Mouse (Mus musculus) heart, adult 2 months (tissue): ENCODE results near the gene Cemip2. TPM values are rescaled to one million over a fixed set of nuclear protein-coding genes. Genes with fewer than 3 reads are reported as not detected.

Experiments
- DNase-seq, 2 experiments: peaks; one replicate each; pipeline ENCODE4 v3.0.0; 2021
- H3K27ac ChIP-seq: fragments of 200-600 bp; 2 replicates; pipeline ENCODE4 v1.8.1; 2022
- H3K27me3 ChIP-seq: fragments of 200-500 bp; 2 replicates; pipeline ENCODE4 v1.6.1; 2012; ENCODE audit warnings: mild to moderate bottlenecking, low read length, inconsistent platforms, mixed read lengths; ENCODE audit not compliant: control insufficient read depth, insufficient read depth
- H3K36me3 ChIP-seq: fragments of 200-500 bp; 2 replicates; pipeline ENCODE4 v1.6.1; 2012; ENCODE audit warnings: low read length, inconsistent platforms; ENCODE audit not compliant: control insufficient read depth, insufficient read depth
- H3K4me1 ChIP-seq: fragments of 200-500 bp; 2 replicates; pipeline ENCODE4 v1.6.1; 2011; ENCODE audit warnings: low read length; ENCODE audit not compliant: control insufficient read depth, insufficient read depth
- H3K4me3 ChIP-seq: fragments of 200-600 bp; 2 replicates; pipeline ENCODE4 v1.8.1; 2022
- H3K79me2 ChIP-seq: fragments of 200-500 bp; replicated peaks from 2 replicates; pipeline ENCODE4 v1.6.1; 2012; ENCODE audit warnings: mild to moderate bottlenecking, inconsistent platforms, low read length, moderate library complexity, mixed read lengths; ENCODE audit not compliant: control insufficient read depth, insufficient read depth
- H3K9ac ChIP-seq: fragments of 200-500 bp; 2 replicates; pipeline ENCODE4 v1.6.1; 2012; ENCODE audit warnings: low read depth, mild to moderate bottlenecking, control low read depth, inconsistent platforms, low read length, mixed read lengths
- CTCF ChIP-seq: fragments of 200-600 bp; IDR thresholded peaks from 2 replicates; pipeline ENCODE4 v1.8.1; 2022; ENCODE audit warnings: antibody characterized with exemption, mild to moderate bottlenecking, moderate library complexity
- EP300 ChIP-seq: fragments of 200-500 bp; IDR thresholded peaks from 2 replicates; pipeline ENCODE4 v1.6.1; 2011; ENCODE audit warnings: low read depth, low read length, control low read depth; ENCODE audit not compliant: insufficient read depth
- POLR2A ChIP-seq: fragments of 200-500 bp; IDR thresholded peaks from 2 replicates; pipeline ENCODE4 v1.6.1; 2011; ENCODE audit warnings: mild to moderate bottlenecking, low read depth, low read length, control low read depth; ENCODE audit not compliant: insufficient read depth
- WGBS: fragments of 180-500 bp; shearing (Covaris S2); methylation state at CpG from one replicate; pipeline ENCODE4 v1.1.7; 2018; 5-methylcytosine and 5-hydroxymethylcytosine counted together
- intact Hi-C: fragments of 180-260 bp; cut with DNase I; formaldehyde crosslinking; loops from one replicate; pipeline ENCODE4 v1.15.1; 2025
- polyA plus RNA-seq: library from polyadenylated mRNA; depleted of rRNA; stranded (reverse); fragments of >200 nt; gene quantifications from 2 replicates; pipeline ENCODE4 v1.2.3, GENCODE M21; 2012
- total RNA-seq, 2 experiments: library from RNA; stranded (reverse); gene quantifications; 2 replicates each; pipeline ENCODE4 v1.2.3; 2021

The Cemip2 gene
- total and polyA plus RNA-seq, 3 experiments = 4.5 to 11.7 (median 10.7) TPM

DNA sequence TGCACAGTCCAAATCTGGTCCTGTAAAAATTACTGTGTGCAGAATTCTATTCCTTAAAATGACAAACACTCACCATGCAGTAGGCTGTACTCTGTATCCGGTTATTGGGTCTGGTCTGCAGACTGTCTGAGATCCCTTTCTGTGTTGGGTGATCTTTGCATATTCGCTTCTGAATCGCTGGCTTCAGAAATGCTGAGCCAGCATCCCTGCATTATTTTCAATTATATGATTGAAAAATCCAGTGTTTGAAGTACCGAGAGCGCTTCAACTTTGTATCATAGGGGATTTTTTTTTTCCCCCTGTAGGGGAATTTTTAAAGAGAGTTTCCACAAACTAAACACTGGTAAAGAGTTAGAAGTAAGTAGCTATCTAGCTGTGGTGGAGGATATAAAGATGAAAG, 32.0 kb downstream of the Cemip2 start:
- no peaks in the 10 kb centered on the region for H3K79me2 ChIP-seq
- peaks cover 1% of the 10 kb centered on the region for H3K4me1 ChIP-seq
- H3K27ac ChIP-seq = no peak overlapping the region
- TF ChIP-seq EP300 = no peak
- no peak for TF ChIP-seq CTCF
- no peak for TF ChIP-seq POLR2A
- 88% methylated on average over 5 of the region's 5 CpGs for WGBS
- H3K36me3 ChIP-seq = peaks cover 5% of the 10 kb centered on the region; the same call in 1 of the 2 replicates
- intact Hi-C loops = no loop called here
- no peaks in the 10 kb centered on the region for H3K27me3 ChIP-seq
- no peak overlapping the region for H3K4me3 ChIP-seq
- no peak for DNase-seq
- H3K9ac ChIP-seq = no peak overlapping the region

DNA sequence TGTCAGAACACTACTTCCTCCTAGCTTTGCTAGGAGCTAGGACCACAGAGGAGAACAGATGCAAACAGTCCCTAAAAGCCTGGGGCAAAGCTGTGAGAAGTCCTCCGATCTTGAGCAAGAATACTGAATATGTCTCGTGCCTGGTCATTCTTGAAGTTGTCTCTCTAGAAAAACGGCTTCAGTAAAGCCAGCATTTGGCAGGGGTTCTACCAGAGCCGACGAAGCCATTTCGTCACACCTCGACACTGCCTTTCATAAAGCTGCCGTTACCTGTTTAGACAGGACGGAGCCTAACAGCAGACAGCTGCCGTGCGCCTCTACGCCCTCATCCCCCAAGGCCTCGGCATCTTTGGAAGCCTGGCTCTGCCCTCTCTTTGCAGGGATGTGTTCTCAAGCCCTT, 35.4 kb downstream of the Cemip2 start:
- intact Hi-C loops = no loop called here
- no peaks in the 10 kb centered on the region; the same call in none of the 2 replicates for H3K36me3 ChIP-seq

DNA sequence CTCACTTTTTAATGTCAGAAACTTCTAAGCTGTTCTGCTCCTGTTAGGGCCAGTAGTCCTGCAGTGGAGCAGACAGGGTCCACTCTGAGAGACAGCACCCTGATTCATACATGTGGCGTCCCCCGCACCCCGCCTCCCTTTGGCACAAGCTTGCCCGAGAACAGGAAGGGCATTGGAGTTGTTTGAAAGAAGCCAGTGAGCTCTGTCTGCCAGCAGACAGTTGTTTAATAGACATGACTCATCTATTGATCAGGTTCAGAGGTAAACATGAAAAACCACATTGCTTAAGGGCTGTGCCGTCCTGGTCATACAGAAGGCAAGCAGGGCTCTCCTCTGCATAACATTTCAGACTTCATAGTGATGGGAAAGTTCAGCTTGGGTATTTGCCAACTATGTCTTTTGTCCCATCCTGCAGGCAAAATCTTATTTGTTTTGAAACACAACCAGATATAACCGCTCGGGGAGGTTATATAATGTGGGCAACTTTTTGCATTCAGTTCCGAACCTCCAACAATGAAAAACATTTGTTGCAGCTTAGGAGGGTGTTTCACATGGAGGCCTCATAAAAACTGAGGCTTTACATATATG, 36.4 kb downstream of the Cemip2 start:
- no peak for TF ChIP-seq CTCF
- TF ChIP-seq POLR2A = no peak
- TF ChIP-seq EP300 = no peak
- H3K27me3 ChIP-seq = no peaks in the 10 kb centered on the region
- no peaks in the 10 kb centered on the region; the same call in none of the 2 replicates for H3K4me1 ChIP-seq
- H3K79me2 ChIP-seq = no peaks in the 10 kb centered on the region
- intact Hi-C loops = no loop called here
- H3K36me3 ChIP-seq = peaks cover 5% of the 10 kb centered on the region
- WGBS = 47% methylated on average over 8 of the region's 8 CpGs
- no peak for DNase-seq
- no peak overlapping the region for H3K4me3 ChIP-seq
- no peak overlapping the region for H3K27ac ChIP-seq
- no peak overlapping the region for H3K9ac ChIP-seq

More for the DNA sequence above, 35.4 kb downstream of the Cemip2 start:
- 83% methylated on average over 13 of the region's 13 CpGs for WGBS
- H3K27ac ChIP-seq = no peak overlapping the region
- no peak for DNase-seq
- H3K9ac ChIP-seq = no peak overlapping the region
- no peaks in the 10 kb centered on the region for H3K27me3 ChIP-seq
- H3K4me3 ChIP-seq = no peak overlapping the region
- no peaks in the 10 kb centered on the region for H3K79me2 ChIP-seq
- TF ChIP-seq POLR2A (no peak), CTCF (no peak), EP300 (no peak)
- H3K4me1 ChIP-seq = no peaks in the 10 kb centered on the region; the same call in 1 of the 2 replicates

DNA sequence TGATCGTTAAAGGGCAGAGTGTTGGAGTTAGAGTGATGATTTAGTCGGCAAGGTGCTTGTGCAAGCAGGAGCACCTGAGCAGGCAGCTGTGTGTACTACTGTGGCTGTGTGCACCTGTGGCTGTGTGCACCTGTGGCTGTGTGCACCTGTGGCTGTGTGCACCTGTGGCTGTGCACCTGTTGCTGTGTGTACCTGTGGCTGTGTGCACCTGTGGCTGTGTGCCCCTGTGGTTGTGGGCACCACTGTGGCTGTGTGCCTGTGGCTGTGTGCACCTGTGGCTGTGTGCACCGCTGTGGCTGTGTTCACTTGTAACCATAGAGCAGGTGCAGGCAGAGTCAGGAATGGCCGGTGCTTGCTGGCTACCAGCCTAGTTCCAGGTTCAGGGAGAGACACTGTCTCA, 38.1 kb downstream of the Cemip2 start:
- peaks cover 15% of the 10 kb centered on the region for H3K36me3 ChIP-seq
- DNase-seq = no peak
- H3K9ac ChIP-seq = no peak overlapping the region
- TF ChIP-seq CTCF (no peak), POLR2A (no peak), EP300 (no peak)
- H3K4me3 ChIP-seq = no peak overlapping the region
- H3K79me2 ChIP-seq = no peaks in the 10 kb centered on the region
- H3K4me1 ChIP-seq = peaks cover 4% of the 10 kb centered on the region
- H3K27ac ChIP-seq = no peak overlapping the region
- WGBS = 85% methylated on average over 4 of the region's 4 CpGs
- H3K27me3 ChIP-seq = no peaks in the 10 kb centered on the region
- intact Hi-C loops = no loop called here

DNA sequence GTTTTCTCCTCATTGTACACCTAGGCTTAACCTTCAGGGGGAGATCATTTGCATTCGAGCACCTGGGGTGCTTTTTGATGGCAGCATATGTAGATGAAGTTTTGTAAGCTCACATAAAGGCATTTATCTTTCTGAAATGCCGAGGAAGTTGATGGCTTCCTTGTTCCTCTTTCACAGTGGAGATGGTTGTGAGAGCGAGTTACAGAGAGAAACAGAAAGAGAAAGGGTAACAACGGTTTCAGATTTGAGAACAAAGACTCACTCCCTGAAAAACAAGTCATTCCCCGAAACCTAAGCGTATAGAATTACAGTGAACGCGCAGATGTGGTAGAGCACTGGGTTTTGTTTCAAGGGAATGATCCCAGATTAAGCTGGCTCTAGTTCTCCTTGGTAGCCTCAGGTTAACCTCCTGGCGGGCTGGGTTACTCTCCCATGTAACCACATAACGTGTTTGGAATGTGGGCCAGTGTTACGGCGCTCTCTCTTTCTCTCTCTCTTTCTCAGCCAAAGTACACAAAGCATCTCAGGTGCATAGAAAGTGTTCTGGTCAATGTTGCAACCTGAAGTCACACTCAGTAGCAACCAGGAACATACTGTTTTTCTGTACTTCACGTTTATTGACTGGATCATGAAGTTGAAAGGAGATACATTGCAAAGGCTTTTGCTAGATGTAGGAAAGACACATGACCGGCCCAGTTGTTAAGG, 40.0 kb downstream of the Cemip2 start:
- H3K4me1 ChIP-seq = peaks cover 8% of the 10 kb centered on the region
- 84% methylated on average over 14 of the region's 14 CpGs for WGBS
- H3K9ac ChIP-seq = no peak overlapping the region
- no peaks in the 10 kb centered on the region for H3K79me2 ChIP-seq
- H3K4me3 ChIP-seq = no peak overlapping the region
- no peaks in the 10 kb centered on the region for H3K27me3 ChIP-seq
- no peak overlapping the region for H3K27ac ChIP-seq
- peaks cover 19% of the 10 kb centered on the region for H3K36me3 ChIP-seq
- intact Hi-C loops = no loop called here
- no peak for TF ChIP-seq POLR2A
- TF ChIP-seq EP300 = no peak
- TF ChIP-seq CTCF = no peak
- no peak for DNase-seq

DNA sequence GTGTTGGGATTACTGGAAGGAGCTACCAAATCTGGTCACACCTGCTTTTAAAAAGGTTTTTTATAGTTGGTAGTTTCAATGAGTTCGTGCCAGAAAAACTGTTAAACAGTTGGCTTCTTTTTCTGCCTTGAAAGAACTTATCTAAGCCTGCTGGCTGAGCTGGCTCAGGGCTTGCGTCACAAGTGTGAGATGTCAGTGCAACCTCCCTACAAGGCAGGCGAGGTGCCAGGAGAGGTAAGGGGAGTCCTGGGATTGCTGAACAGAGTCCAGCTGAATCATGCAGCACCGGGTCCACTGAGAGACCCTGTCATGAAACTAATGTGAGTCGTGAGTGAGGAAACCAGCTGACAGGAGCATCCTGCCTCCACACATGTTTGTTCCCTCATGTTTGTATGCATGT, 41.4 kb downstream of the Cemip2 start:
- Histone ChIP-seq H3K36me3 (peaks cover 26% of the 10 kb centered on the region), H3K27ac (peak overlapping the region; percentile 18)
- TF ChIP-seq POLR2A (no peak), EP300 (no peak), CTCF (no peak)

More for the DNA sequence above, 41.4 kb downstream of the Cemip2 start:
- intact Hi-C loops = no loop called here
- no peak overlapping the region for H3K9ac ChIP-seq
- H3K4me3 ChIP-seq = no peak overlapping the region
- DNase-seq = peak; percentile 43 to 51
- no peaks in the 10 kb centered on the region for H3K79me2 ChIP-seq
- peaks cover 8% of the 10 kb centered on the region for H3K4me1 ChIP-seq
- H3K27me3 ChIP-seq = no peaks in the 10 kb centered on the region
- WGBS = 13% methylated on average over 5 of the region's 5 CpGs
